Mouse (Mus musculus) C2C12 (cell line): ENCODE measurements around the gene 1700016D06Rik.

Experiments
- CTCF ChIP-seq: IDR thresholded peaks from one replicate; pipeline ENCODE4 v1.5.1; 2011; ENCODE audit not compliant: control insufficient read depth, insufficient read depth, insufficient read length
- FOSL1 ChIP-seq: IDR thresholded peaks from one replicate; pipeline ENCODE4 v1.8.0; 2011; ENCODE audit warnings: mild to moderate bottlenecking, low read length; ENCODE audit not compliant: poor library complexity, insufficient read depth, severe bottlenecking
- MAX ChIP-seq: IDR thresholded peaks from one replicate; pipeline ENCODE4 v1.6.1; 2011; ENCODE audit warnings: mild to moderate bottlenecking, control low read depth
- MYOD1 ChIP-seq: IDR thresholded peaks from one replicate; pipeline ENCODE4 v1.6.1; 2011; ENCODE audit warnings: low read depth; ENCODE audit not compliant: control insufficient read depth, insufficient read length
- MYOG ChIP-seq: IDR thresholded peaks from one replicate; pipeline ENCODE4 v1.6.1; 2011; ENCODE audit not compliant: control insufficient read depth, insufficient read length; ENCODE audit errors: extremely low read depth
- USF1 ChIP-seq: IDR thresholded peaks from one replicate; pipeline ENCODE4 v1.6.1; 2011; ENCODE audit warnings: low read depth, mild to moderate bottlenecking, control low read depth, moderate library complexity

GRCm38 (mm10) chr8:11728482-11729295, 27.8 kb upstream of the 1700016D06Rik start:
- TF ChIP-seq USF1 (no peak), MAX (no peak), MYOG (no peak), CTCF (no peak), MYOD1 (no peak), FOSL1 (no peak)
